Mouse (Mus musculus): ENCODE results near the gene Zfp282. TPM values are rescaled to one million over a fixed set of nuclear protein-coding genes. Genes with fewer than 3 reads are reported as not detected.

Gene Zfp282
- polyA plus RNA-seq, 1 experiment from 2014 or later = 29.2 TPM

DNA sequence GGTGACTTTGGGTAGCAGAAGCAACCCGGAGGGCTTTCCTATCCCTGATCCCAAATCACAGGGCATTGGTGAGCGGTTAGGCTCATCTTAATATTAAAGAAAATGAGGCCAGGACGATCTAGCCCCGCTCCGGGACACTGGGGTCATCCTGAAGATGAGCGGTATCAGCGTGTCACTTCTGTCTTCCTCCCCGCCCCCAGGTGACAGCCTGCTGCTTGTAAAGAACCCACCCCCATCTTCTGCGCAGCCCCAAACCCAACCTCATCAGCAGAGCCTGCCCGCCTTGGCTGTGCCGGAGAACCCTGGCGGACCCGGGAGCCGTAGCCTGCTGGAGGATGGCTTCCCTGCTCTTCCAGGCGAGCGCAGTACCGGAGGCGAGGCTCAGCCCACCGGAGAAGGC is 27.4 kb downstream of the Zfp282 start:
- H3K4me2 ChIP-seq (replicated peaks) = no peak overlapping the region
- no peak overlapping the region for H3K9ac ChIP-seq
- H3K27me3 ChIP-seq = peaks cover 15% of the 10 kb centered on the region; the same call in 1 of the 2 replicates
- H3K9me3 ChIP-seq = 0 out of 2 replicates have a peak, but pooled peaks cover 5% of the 10 kb centered on the region
- H3K4me1 ChIP-seq = no peaks in the 10 kb centered on the region
- 35% methylated on average over 19 of the region's 19 CpGs for WGBS
- no peak for ATAC-seq (ENCODE audit: insufficient number of reproducible peaks, insufficient read depth, low FRiP score, low TSS enrichment)
- H3K27ac ChIP-seq = no peak overlapping the region
- no peak overlapping the region for H3K4me3 ChIP-seq
- peaks cover 85% of the 10 kb centered on the region for H3K36me3 ChIP-seq

DNA sequence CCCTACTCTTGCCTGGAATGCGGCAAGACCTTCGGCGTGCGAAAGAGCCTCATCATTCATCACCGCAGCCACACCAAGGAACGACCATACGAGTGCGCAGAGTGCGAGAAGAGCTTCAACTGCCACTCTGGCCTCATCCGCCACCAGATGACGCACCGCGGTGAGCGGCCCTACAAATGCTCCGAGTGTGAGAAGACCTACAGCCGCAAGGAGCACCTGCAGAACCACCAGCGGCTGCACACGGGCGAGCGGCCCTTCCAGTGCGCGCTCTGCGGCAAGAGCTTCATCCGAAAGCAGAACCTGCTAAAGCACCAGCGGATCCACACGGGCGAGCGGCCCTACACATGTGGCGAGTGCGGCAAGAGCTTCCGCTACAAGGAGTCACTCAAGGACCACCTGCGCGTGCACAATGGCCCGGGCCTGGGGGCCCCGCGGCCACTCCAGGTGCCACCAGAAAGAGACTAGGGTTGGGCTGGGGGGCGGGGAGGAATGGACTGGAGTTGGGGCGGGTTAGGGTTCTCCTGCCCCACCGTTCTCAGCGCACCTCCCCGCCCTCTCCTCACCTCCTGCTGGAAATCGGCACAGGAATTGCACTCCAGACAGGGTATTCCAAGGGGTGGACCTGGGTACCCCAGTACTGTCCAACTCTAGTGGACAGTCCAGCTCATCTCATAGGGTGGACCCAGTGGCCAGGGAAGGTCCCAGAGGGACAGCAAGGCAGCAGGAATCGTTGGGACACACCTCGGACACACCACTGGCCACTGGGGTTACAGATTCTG is 28.1 kb downstream of the Zfp282 start:
- H3K4me3 ChIP-seq = no peak overlapping the region
- H3K4me1 ChIP-seq = no peaks in the 10 kb centered on the region
- H3K4me2 ChIP-seq (replicated peaks) = no peak overlapping the region
- no peak overlapping the region for H3K9ac ChIP-seq
- peaks cover 15% of the 10 kb centered on the region; the same call in 1 of the 2 replicates for H3K27me3 ChIP-seq
- peaks cover 81% of the 10 kb centered on the region for H3K36me3 ChIP-seq
- ATAC-seq (ENCODE audit: insufficient number of reproducible peaks, insufficient read depth, low FRiP score, low TSS enrichment) = no peak
- no peak overlapping the region for H3K27ac ChIP-seq
- 0 out of 2 replicates have a peak, but pooled peaks cover 5% of the 10 kb centered on the region for H3K9me3 ChIP-seq
- 56% methylated on average over 44 of the region's 44 CpGs for WGBS

DNA sequence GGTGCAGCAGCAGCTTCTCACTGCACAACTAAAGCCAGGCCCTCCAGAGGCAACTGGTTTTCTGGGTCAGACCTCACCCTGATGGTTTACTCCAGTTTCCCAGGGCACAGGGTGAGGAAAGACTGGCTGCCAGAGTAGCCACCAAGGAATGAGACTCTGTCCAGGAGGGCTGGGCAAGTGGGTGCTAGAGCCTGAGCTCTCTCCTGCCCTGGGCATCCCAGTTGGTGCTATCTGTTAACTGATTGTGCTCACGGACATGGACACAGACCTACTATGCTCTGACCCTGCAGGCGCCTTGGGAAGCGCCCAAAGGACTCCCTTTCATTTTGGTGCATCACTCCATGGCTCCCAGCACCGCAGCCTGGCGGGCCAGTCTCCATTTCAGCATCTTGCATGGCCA is 29.3 kb downstream of the Zfp282 start:
- no peak for ATAC-seq (ENCODE audit: insufficient number of reproducible peaks, insufficient read depth, low FRiP score, low TSS enrichment)
- peaks cover 69% of the 10 kb centered on the region for H3K36me3 ChIP-seq
- WGBS = 95% methylated on average over 5 of the region's 5 CpGs

GRCm38 (mm10) chr6:47909007-47909406 is 32.0 kb downstream of the Zfp282 start:
- no peak overlapping the region for H3K27ac ChIP-seq
- no peak overlapping the region for H3K4me3 ChIP-seq
- peaks cover 9% of the 10 kb centered on the region; the same call in 1 of the 2 replicates for H3K27me3 ChIP-seq
- ATAC-seq (ENCODE audit: insufficient number of reproducible peaks, insufficient read depth, low FRiP score, low TSS enrichment) = no peak
- H3K9me3 ChIP-seq = 0 out of 2 replicates have a peak, but pooled peaks cover 5% of the 10 kb centered on the region
- no peaks in the 10 kb centered on the region for H3K4me1 ChIP-seq
- no peak overlapping the region for H3K4me2 ChIP-seq (replicated peaks)
- 80% methylated on average over 1 of the region's 1 CpGs for WGBS
- H3K9ac ChIP-seq = no peak overlapping the region
- peaks cover 44% of the 10 kb centered on the region for H3K36me3 ChIP-seq

More for the DNA sequence above, 29.3 kb downstream of the Zfp282 start:
- Histone ChIP-seq H3K9ac (no peak overlapping the region), H3K4me3 (no peak overlapping the region), H3K4me2 (replicated peaks) (no peak overlapping the region), H3K27ac (no peak overlapping the region), H3K27me3 (peaks cover 15% of the 10 kb centered on the region; the same call in 1 of the 2 replicates), H3K9me3 (0 out of 2 replicates have a peak, but pooled peaks cover 5% of the 10 kb centered on the region), H3K4me1 (no peaks in the 10 kb centered on the region)

- Histone ChIP-seq H3K9ac (no peak overlapping the region), H3K36me3 (peaks cover 17% of the 10 kb centered on the region; the same call in 1 of the 2 replicates), H3K27ac (no peak overlapping the region), H3K4me3 (no peak overlapping the region), H3K4me2 (replicated peaks) (no peak overlapping the region), H3K4me1 (no peaks in the 10 kb centered on the region), H3K9me3 (no peaks in the 10 kb centered on the region), H3K27me3 (no peaks in the 10 kb centered on the region)
- 66% methylated on average over 1 of the region's 1 CpGs for WGBS
- ATAC-seq (ENCODE audit: insufficient number of reproducible peaks, insufficient read depth, low FRiP score, low TSS enrichment) = no peak
Measured at GRCm38 (mm10) chr6:47911650-47912049, 34.6 kb downstream of the Zfp282 start.

GRCm38 (mm10) chr6:47912991-47913390 is 36.0 kb downstream of the Zfp282 start:
- WGBS = 64% methylated on average over 3 of the region's 3 CpGs
- peaks cover 4% of the 10 kb centered on the region; the same call in 1 of the 2 replicates for H3K36me3 ChIP-seq
- no peak overlapping the region for H3K4me3 ChIP-seq
- no peak overlapping the region for H3K4me2 ChIP-seq (replicated peaks)
- H3K9ac ChIP-seq = no peak overlapping the region
- no peaks in the 10 kb centered on the region for H3K27me3 ChIP-seq
- no peak for ATAC-seq (ENCODE audit: insufficient number of reproducible peaks, insufficient read depth, low FRiP score, low TSS enrichment)
- no peaks in the 10 kb centered on the region for H3K4me1 ChIP-seq
- H3K27ac ChIP-seq = no peak overlapping the region
- no peaks in the 10 kb centered on the region for H3K9me3 ChIP-seq

DNA sequence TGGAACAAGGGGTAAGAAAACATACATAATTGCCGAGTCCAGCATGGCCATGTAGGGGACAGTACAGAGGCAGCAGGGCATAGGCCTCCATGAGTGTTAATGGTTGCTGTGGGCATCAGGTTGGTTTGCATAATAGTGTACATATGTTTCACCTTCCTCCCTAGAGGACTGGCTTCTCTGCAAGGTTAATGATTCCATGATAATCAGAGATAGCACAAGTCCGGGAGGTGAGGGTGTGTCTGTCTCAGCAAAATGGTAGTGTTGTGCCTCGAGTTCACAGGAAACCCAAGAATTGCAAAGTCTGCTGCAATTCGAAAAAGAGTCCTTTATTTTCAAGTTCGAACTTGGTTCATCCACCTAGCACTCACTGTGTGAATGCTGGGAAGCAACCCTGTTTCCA is 40.0 kb downstream of the Zfp282 start:
- no peaks in the 10 kb centered on the region for H3K27me3 ChIP-seq
- WGBS = 75% methylated on average over 5 of the region's 5 CpGs

GRCm38 (mm10) chr6:47918768-47919274 is 41.8 kb downstream of the Zfp282 start:
- Histone ChIP-seq H3K36me3 (no peaks in the 10 kb centered on the region), H3K27me3 (no peaks in the 10 kb centered on the region), H3K4me1 (peaks cover 12% of the 10 kb centered on the region), H3K9ac (no peak overlapping the region), H3K9me3 (no peaks in the 10 kb centered on the region), H3K27ac (no peak overlapping the region), H3K4me3 (no peak overlapping the region), H3K4me2 (replicated peaks) (no peak overlapping the region)
- ATAC-seq (ENCODE audit: insufficient number of reproducible peaks, insufficient read depth, low FRiP score, low TSS enrichment) = no peak
- WGBS = 73% methylated on average over 3 of the region's 3 CpGs

More for the DNA sequence above, 40.0 kb downstream of the Zfp282 start:
- H3K4me1 ChIP-seq = peaks cover 9% of the 10 kb centered on the region
- no peak overlapping the region for H3K4me2 ChIP-seq (replicated peaks)
- H3K9me3 ChIP-seq = no peaks in the 10 kb centered on the region
- ATAC-seq (ENCODE audit: insufficient number of reproducible peaks, insufficient read depth, low FRiP score, low TSS enrichment) = no peak
- no peak overlapping the region for H3K27ac ChIP-seq
- H3K36me3 ChIP-seq = no peaks in the 10 kb centered on the region
- no peak overlapping the region for H3K4me3 ChIP-seq
- H3K9ac ChIP-seq = no peak overlapping the region

GRCm38 (mm10) chr6:47919646-47920446 is 42.8 kb downstream of the Zfp282 start:
- Histone ChIP-seq H3K4me3 (peak overlapping the region; percentile 84), H3K27ac (peak overlapping the region; percentile 97), H3K27me3 (no peaks in the 10 kb centered on the region), H3K4me2 (replicated peaks) (peak overlapping the region; percentile 76), H3K4me1 (peaks cover 12% of the 10 kb centered on the region), H3K9ac (peak overlapping the region; percentile 88; the same call in 1 of the 2 replicates), H3K9me3 (no peaks in the 10 kb centered on the region), H3K36me3 (no peaks in the 10 kb centered on the region)
- ATAC-seq (ENCODE audit: insufficient number of reproducible peaks, insufficient read depth, low FRiP score, low TSS enrichment) = peak; percentile 16; the same call in 1 of the 2 replicates
- 27% methylated on average over 11 of the region's 11 CpGs for WGBS

DNA sequence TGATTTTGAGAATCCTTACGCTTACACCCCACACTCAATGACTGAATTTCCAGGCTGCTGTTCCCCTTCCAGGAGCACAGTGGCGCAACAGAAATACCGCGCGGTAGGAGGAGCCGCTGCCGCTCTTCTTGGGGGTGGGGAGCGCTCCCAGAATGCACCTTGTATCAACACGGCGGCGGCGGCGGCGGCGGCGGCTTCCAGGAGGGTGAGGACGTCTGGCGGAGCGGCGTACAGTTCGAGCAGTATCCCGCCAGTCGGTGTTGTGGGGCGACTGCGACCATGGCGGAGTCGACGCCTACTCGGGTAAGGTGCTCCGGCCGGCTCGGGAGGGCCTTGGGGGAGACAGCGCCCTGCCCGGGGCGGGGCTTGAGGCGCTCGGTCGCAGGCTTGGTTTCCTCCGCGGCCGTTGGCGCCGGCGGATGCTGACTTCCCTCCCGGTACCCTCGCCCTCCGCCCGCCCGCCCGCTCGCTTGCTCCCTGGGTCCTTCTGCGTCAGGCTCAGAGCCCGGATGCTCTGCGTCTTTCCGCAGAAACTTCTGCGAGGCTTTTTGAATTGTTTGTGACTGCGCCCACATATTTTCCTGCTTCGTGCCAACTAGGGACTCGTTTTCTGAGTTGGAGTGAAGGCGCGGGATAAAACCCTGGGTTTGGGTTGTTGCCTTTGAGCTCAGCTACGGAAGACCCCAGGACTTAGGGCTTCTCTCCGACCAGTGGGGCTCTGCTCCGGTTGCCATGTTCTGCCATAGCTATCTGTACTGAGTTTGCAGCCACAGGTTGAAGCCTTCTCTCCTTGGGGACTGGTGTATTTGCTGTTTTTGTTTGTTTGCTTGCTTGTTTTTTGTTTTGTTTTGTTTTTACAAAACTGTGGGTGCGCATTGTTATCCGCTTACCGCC is 43.7 kb downstream of the Zfp282 start, which contains the start of gene Zfp212:
TSS of gene Zfp212 (plus strand) at position 30 of the 894 bp plus-strand sequence.
- Histone ChIP-seq H3K27ac (peak within 1 kb of the TSS; percentile 97), H3K27me3 (no peaks in the 10 kb centered on the region), H3K4me2 (replicated peaks) (peak within 1 kb of the TSS; percentile 76), H3K9ac (peak within 1 kb of the TSS; percentile 88), H3K4me1 (peaks cover 12% of the 10 kb centered on the region), H3K4me3 (peak within 1 kb of the TSS; percentile 84), H3K9me3 (no peaks in the 10 kb centered on the region), H3K36me3 (no peaks in the 10 kb centered on the region)
- peak; percentile 90 for ATAC-seq (ENCODE audit: insufficient number of reproducible peaks, insufficient read depth, low FRiP score, low TSS enrichment)
- WGBS = under 1% methylated on average over 67 of the region's 67 CpGs
